Mouse (Mus musculus) pancreas, adult 10 weeks (tissue): Measurements from ENCODE around the gene Ccl2. TPM values are rescaled to one million over a fixed set of nuclear protein-coding genes. Genes with fewer than 3 reads are reported as not detected.

ENCODE experiments used
- polyA plus RNA-seq: library from polyadenylated mRNA; stranded (reverse); fragments of 350-450 nt; fragmentation: Illumina TruSeq; extraction: RNeasy Lipid Tissue Mini Kit (QIAGEN cat#74804); gene quantifications from one replicate; pipeline ENCODE4 v1.2.3, GENCODE M21; 2015; ENCODE audit warnings: low read depth, low replicate concordance; ENCODE audit not compliant: insufficient read depth

Gene Ccl2
- 1.7 TPM for polyA plus RNA-seq

GRCm38 (mm10) chr11:82035356-82035755, at the start of gene Ccl2:
Gene Ccl2, plus strand, starts transcription at chr11:82035571.

GRCm38 (mm10) chr11:82038535-82038934, 3.2 kb downstream of the Ccl2 start, which contains the start of gene Gm17268:
Gene Gm17268, minus strand, starts transcription at chr11:82038562.

GRCm38 (mm10) chr11:82045471-82045870, 10.1 kb downstream of the Ccl2 start, which contains the start of gene Ccl7:
Gene Ccl7, plus strand, starts transcription at chr11:82045712.

GRCm38 (mm10) chr11:82057646-82058045, 22.3 kb downstream of the Ccl2 start, which contains the start of gene Ccl11:
Gene Ccl11, plus strand, starts transcription at chr11:82057823.

Other genes starting within 250 kb of the Ccl2 start
- gene 5530401A14Rik, start 174.9 kb upstream of the Ccl2 start, polyA plus RNA-seq, result not detected
- gene Asic2, start 67.1 kb upstream of the Ccl2 start, polyA plus RNA-seq, result 0.59 TPM
- not detected for gene Gm17268, start 3.0 kb downstream of the Ccl2 start, polyA plus RNA-seq
- gene Ccl7, start 10.1 kb downstream of the Ccl2 start, polyA plus RNA-seq, result not detected
- 26.5 TPM for gene Ccl11, start 22.3 kb downstream of the Ccl2 start, polyA plus RNA-seq
- not detected for gene Ccl12, start 66.3 kb downstream of the Ccl2 start, polyA plus RNA-seq
- gene Ccl8, start 79.6 kb downstream of the Ccl2 start, polyA plus RNA-seq, result not detected